Mouse (Mus musculus) CH12.LX (cell line): ENCODE results near the gene Atg2b. TPM values are rescaled to one million over a fixed set of nuclear protein-coding genes. Genes with fewer than 3 reads are reported as not detected.

ENCODE experiments used
- DNase-seq: peaks from one replicate; pipeline ENCODE4 v3.0.0-alpha.2; 2013; ENCODE audit errors: extremely low read depth
- H3K27ac ChIP-seq: 2 replicates; pipeline ENCODE4 v1.5.1; 2012; ENCODE audit warnings: low read depth, mild to moderate bottlenecking, control low read depth, moderate library complexity; ENCODE audit not compliant: insufficient read depth
- H3K27me3 ChIP-seq: replicated peaks from 2 replicates; pipeline ENCODE3; 2012; ENCODE audit warnings: inconsistent platforms
- H3K36me3 ChIP-seq, 2 experiments: replicated peaks in 1 of 2; 2 replicates each; pipeline versions ENCODE3 to v1.6.1; 2012; ENCODE audit warnings: inconsistent platforms in 1 of 2, low read length in 1 of 2, mild to moderate bottlenecking in 1 of 2, mixed read lengths in 1 of 2, moderate library complexity in 1 of 2; ENCODE audit not compliant: control insufficient read depth in 1 of 2, insufficient read depth in 1 of 2
- H3K4me1 ChIP-seq, 2 experiments: 2 replicates each; pipeline ENCODE4 v1.6.1; 2012; ENCODE audit warnings: inconsistent platforms in 1 of 2, moderate library complexity in 1 of 2; ENCODE audit not compliant: insufficient read depth in 2 of 2, control insufficient read depth in 1 of 2
- H3K4me2 ChIP-seq: 2 replicates; pipeline ENCODE4 v1.6.1; 2012; ENCODE audit warnings: low read depth, mild to moderate bottlenecking, control low read depth; ENCODE audit not compliant: poor library complexity, insufficient read depth, severe bottlenecking
- H3K4me3 ChIP-seq, 3 experiments: fragments of 150-350 bp in 1 of 3; sonication (generic) in 1 of 3; replicated peaks in 1 of 3; 2 replicates each; pipeline versions ENCODE3 to v1.5.1; 2011 to 2012; ENCODE audit warnings: low read depth in 2 of 3, low read length in 2 of 3, mild to moderate bottlenecking in 2 of 3, moderate library complexity in 2 of 3, control low read depth in 1 of 3, improper control_type of control experiment in 1 of 3, inconsistent platforms in 1 of 3, mixed read lengths in 1 of 3; ENCODE audit not compliant: poor library complexity in 1 of 3
- H3K79me2 ChIP-seq: replicated peaks from 2 replicates; pipeline ENCODE4 v1.6.1; 2012; ENCODE audit warnings: mild to moderate bottlenecking, moderate library complexity; ENCODE audit not compliant: control insufficient read depth, poor library complexity, insufficient read depth, severe bottlenecking; ENCODE audit errors: extremely low read depth
- H3K9ac ChIP-seq: 2 replicates; pipeline ENCODE4 v1.6.1; 2012; ENCODE audit warnings: low read depth, mild to moderate bottlenecking, control low read depth, moderate library complexity; ENCODE audit not compliant: insufficient read depth
- H3K9me3 ChIP-seq: replicated peaks from 2 replicates; pipeline ENCODE3; 2012; ENCODE audit warnings: low read length, inconsistent platforms, mixed read lengths
- BHLHE40 ChIP-seq: IDR thresholded peaks from 2 replicates; pipeline ENCODE4 v1.6.1; 2011; ENCODE audit warnings: mild to moderate bottlenecking, low read depth, low read length, improper control_type of control experiment
- CHD2 ChIP-seq: IDR thresholded peaks from 2 replicates; pipeline ENCODE4 v1.6.1; 2011; ENCODE audit warnings: low read length, improper control_type of control experiment
- ELF1 ChIP-seq: IDR thresholded peaks from 2 replicates; pipeline ENCODE4 v1.6.1; 2014; ENCODE audit warnings: low read depth, mild to moderate bottlenecking, inconsistent platforms, low read length, improper control_type of control experiment
- GABPA ChIP-seq: IDR thresholded peaks from 2 replicates; pipeline ENCODE4 v1.6.1; 2012; ENCODE audit warnings: low read depth, low read length, improper control_type of control experiment, inconsistent platforms; ENCODE audit not compliant: insufficient replicate concordance
- HCFC1 ChIP-seq: IDR thresholded peaks from 2 replicates; pipeline ENCODE4 v1.6.1; 2012; ENCODE audit warnings: low read depth, mild to moderate bottlenecking, inconsistent platforms, low read length, improper control_type of control experiment
- JUN ChIP-seq: IDR thresholded peaks from 2 replicates; pipeline ENCODE4 v1.6.1; 2011; ENCODE audit warnings: low read depth, mild to moderate bottlenecking, low read length, improper control_type of control experiment, moderate library complexity; ENCODE audit not compliant: insufficient read depth
- JUND ChIP-seq: conservative IDR thresholded peaks from 2 replicates; pipeline ENCODE4 v1.6.1; 2011; ENCODE audit warnings: low read depth, low read length, improper control_type of control experiment
- KAT2A ChIP-seq: IDR thresholded peaks from 2 replicates; pipeline ENCODE4 v1.6.1; 2012; ENCODE audit warnings: low read length, improper control_type of control experiment, inconsistent platforms; ENCODE audit not compliant: insufficient replicate concordance
- MAFK ChIP-seq: IDR thresholded peaks from 2 replicates; pipeline ENCODE4 v1.6.1; 2011; ENCODE audit warnings: low read length, improper control_type of control experiment; ENCODE audit not compliant: insufficient replicate concordance
- MAX ChIP-seq: IDR thresholded peaks from 2 replicates; pipeline ENCODE4 v1.6.1; 2011; ENCODE audit warnings: low read length, improper control_type of control experiment
- MAZ ChIP-seq: IDR thresholded peaks from 2 replicates; pipeline ENCODE4 v1.6.1; 2012; ENCODE audit warnings: low read depth, mild to moderate bottlenecking, inconsistent platforms, low read length, improper control_type of control experiment, moderate library complexity
- MEF2A ChIP-seq: IDR thresholded peaks from 2 replicates; pipeline ENCODE4 v1.6.1; 2014; ENCODE audit warnings: low read depth, mild to moderate bottlenecking, inconsistent platforms, low read length, improper control_type of control experiment, borderline replicate concordance
- MXI1 ChIP-seq: IDR thresholded peaks from 2 replicates; pipeline ENCODE4 v1.6.1; 2011; ENCODE audit warnings: mild to moderate bottlenecking, low read depth, low read length, improper control_type of control experiment
- MYC ChIP-seq: IDR thresholded peaks from 2 replicates; pipeline ENCODE4 v1.6.1; 2011; ENCODE audit warnings: low read depth, mild to moderate bottlenecking, improper control_type of control experiment, low read length
- NELFE ChIP-seq: IDR thresholded peaks from 2 replicates; pipeline ENCODE4 v1.6.1; 2011; ENCODE audit warnings: low read depth, low read length, improper control_type of control experiment
- NRF1 ChIP-seq: IDR thresholded peaks from 2 replicates; pipeline ENCODE4 v1.6.1; 2014; ENCODE audit warnings: low read depth, mild to moderate bottlenecking, inconsistent platforms, low read length, improper control_type of control experiment, moderate library complexity
- POLR2A ChIP-seq: IDR thresholded peaks from 2 replicates; pipeline ENCODE4 v1.6.1; 2011; ENCODE audit warnings: low read depth, mild to moderate bottlenecking, improper control_type of control experiment, low read length
- RAD21 ChIP-seq: IDR thresholded peaks from 2 replicates; pipeline ENCODE4 v1.6.1; 2011; ENCODE audit warnings: low read depth, mild to moderate bottlenecking, low read length, improper control_type of control experiment, moderate library complexity
- SIN3A ChIP-seq: IDR thresholded peaks from 2 replicates; pipeline ENCODE4 v1.6.1; 2012; ENCODE audit warnings: low read length, improper control_type of control experiment, inconsistent platforms
- SMC3 ChIP-seq: IDR thresholded peaks from 2 replicates; pipeline ENCODE4 v1.6.1; 2011; ENCODE audit warnings: low read depth, low read length, improper control_type of control experiment
- TBP ChIP-seq: conservative IDR thresholded peaks from 2 replicates; pipeline ENCODE4 v1.6.1; 2011; ENCODE audit warnings: low read depth, low read length, improper control_type of control experiment
- UBTF ChIP-seq: IDR thresholded peaks from 2 replicates; pipeline ENCODE4 v1.6.1; 2012; ENCODE audit warnings: low read depth, mild to moderate bottlenecking, inconsistent platforms, low read length, improper control_type of control experiment, moderate library complexity
- USF1 ChIP-seq: IDR thresholded peaks from 2 replicates; pipeline ENCODE4 v1.6.1; 2014; ENCODE audit warnings: low read depth, mild to moderate bottlenecking, inconsistent platforms, low read length, improper control_type of control experiment
- USF2 ChIP-seq: conservative IDR thresholded peaks from 2 replicates; pipeline ENCODE4 v1.6.1; 2011; ENCODE audit warnings: low read depth, low read length, improper control_type of control experiment
- ZKSCAN1 ChIP-seq: IDR thresholded peaks from 2 replicates; pipeline ENCODE4 v1.6.1; 2012; ENCODE audit warnings: low read depth, inconsistent platforms, low read length, improper control_type of control experiment, borderline replicate concordance
- dilution Hi-C: fragments of 300-500 bp; cut with MboI; formaldehyde crosslinking; loops from 2 replicates; pipeline ENCODE4 v1.14.3; 2020; ENCODE audit warnings: low sequenced_read_pairs; ENCODE audit not compliant: extremely low pct_unique_long_range_greater_than_20kb, extremely low pct_ligation_motif_present
- in situ Hi-C: fragments of 300-500 bp; cut with MboI; formaldehyde crosslinking; loops from 3 replicates; pipeline ENCODE4 v1.14.3; 2019; ENCODE audit warnings: low sequenced_read_pairs, low pct_ligation_motif_present, low pct_unique_long_range_greater_than_20kb, mixed read lengths
- polyA plus RNA-seq: library from polyadenylated mRNA; unstranded; fragments of >175 nt; gene quantifications from 2 replicates; pipeline ENCODE4 v1.2.1, GENCODE M21; 2012; ENCODE audit warnings: low read depth; ENCODE audit not compliant: insufficient read length
- total RNA-seq, 2 experiments: library from RNA; depleted of rRNA; stranded (reverse); fragments of 300-350 nt in 1 of 2; fragments of >200 nt in 1 of 2; gene quantifications; 2 replicates each; pipeline ENCODE4 v1.2.3; 2012 to 2014

Atg2b gene
- total and polyA plus RNA-seq, 3 experiments, result 26.9 to 28.5 (median 28.4) TPM

GRCm38 (mm10) chr12:105683933-105684901, 794 bp downstream of the Atg2b start, which contains the start of gene Gskip:
Gskip (plus strand) TSS chr12:105684829.
- in situ Hi-C loops, result no loop called here
- peak within 1 kb of the TSS; percentile 96 to 99 (median 97) for H3K4me3 ChIP-seq
- H3K4me2 ChIP-seq, result peak within 1 kb of the TSS; percentile 92
- no peaks in the 10 kb centered on the region for H3K27me3 ChIP-seq
- peak; percentile 81 for DNase-seq
- H3K4me1 ChIP-seq, result peaks cover 5 to 42% of the 10 kb centered on the region in 2 experiments; a peak in 3 of 4 replicates
- TF ChIP-seq MAFK (peak; percentile 65; the same call in 1 of the 2 replicates), CHD2 (no peak), MAX (peak; percentile 54), SIN3A (peak; percentile 60), RAD21 (no peak), USF2 (peak; percentile 47; the same call in 1 of the 2 replicates), TBP (0 out of 2 replicates have a peak, but pooled peaks have one; percentile 44), MYC (peak; percentile 66; the same call in 1 of the 2 replicates), MXI1 (peak; percentile 62), SMC3 (no peak), MAZ (peak; percentile 33; the same call in 1 of the 2 replicates), POLR2A (no peak), BHLHE40 (peak; percentile 78), USF1 (peak; percentile 60), HCFC1 (peak; percentile 45)
- peaks cover 0 to 33% of the 10 kb centered on the region in 2 experiments for H3K36me3 ChIP-seq
- peak within 1 kb of the TSS; percentile 75 for H3K27ac ChIP-seq
- H3K9ac ChIP-seq, result peak within 1 kb of the TSS; percentile 91
- H3K9me3 ChIP-seq, result no peaks in the 10 kb centered on the region
- dilution Hi-C loops, result no loop called here
- peaks cover 45% of the 10 kb centered on the region for H3K79me2 ChIP-seq

GRCm38 (mm10) chr12:105678762-105679161, 6.2 kb downstream of the Atg2b start:
- no peak overlapping the region for H3K4me3 ChIP-seq
- H3K27me3 ChIP-seq, result no peaks in the 10 kb centered on the region
- dilution Hi-C loops (no loop called here), in situ Hi-C loops (no loop called here)
- no peaks in the 10 kb centered on the region for H3K9me3 ChIP-seq
- H3K4me1 ChIP-seq, result peaks cover 0 to 30% of the 10 kb centered on the region in 2 experiments; a peak in 2 of 4 replicates
- H3K4me2 ChIP-seq, result no peak overlapping the region
- H3K36me3 ChIP-seq, result peaks cover 24 to 65% of the 10 kb centered on the region in 2 experiments
- H3K79me2 ChIP-seq, result peaks cover 47% of the 10 kb centered on the region
- no peak overlapping the region for H3K27ac ChIP-seq
- TF ChIP-seq ZKSCAN1 (no peak), JUND (no peak), MAFK (no peak), JUN (no peak), GABPA (no peak), UBTF (no peak), MAZ (no peak), SMC3 (no peak), MEF2A (no peak), MXI1 (no peak), ELF1 (no peak), KAT2A (no peak), MYC (no peak), NELFE (no peak), USF1 (no peak), SIN3A (no peak), NRF1 (no peak)
- no peak overlapping the region for H3K9ac ChIP-seq
- DNase-seq, result no peak
